Mouse (Mus musculus) MEL (cell line): ENCODE results near the gene Sept6. TPM values are rescaled to one million over a fixed set of nuclear protein-coding genes. Genes with fewer than 3 reads are reported as not detected.

Experiments used
- DNase-seq: peaks from one replicate; pipeline ENCODE4 v3.0.0; 2011; ENCODE audit warnings: low read depth, low spot score
- H3K27ac ChIP-seq: 2 replicates; pipeline ENCODE4 v1.5.1; 2012; ENCODE audit warnings: low read depth, mild to moderate bottlenecking, control low read depth, low read length, moderate library complexity; ENCODE audit not compliant: control insufficient read depth
- H3K27me3 ChIP-seq, 2 experiments: fragments of 150-350 bp in 1 of 2; sonication (generic) in 1 of 2; 2 replicates each; pipeline ENCODE4 v1.6.1; 2012; ENCODE audit warnings: low read length in 2 of 2, mild to moderate bottlenecking in 2 of 2, improper control_type of control experiment in 1 of 2, moderate library complexity in 1 of 2; ENCODE audit not compliant: insufficient read depth in 2 of 2, control insufficient read depth in 1 of 2
- H3K36me3 ChIP-seq, 2 experiments: 2 replicates each; pipeline ENCODE4 v1.6.1; 2012 to 2014; ENCODE audit warnings: low read length in 2 of 2, improper control_type of control experiment in 1 of 2, inconsistent platforms in 1 of 2, mild to moderate bottlenecking in 1 of 2; ENCODE audit not compliant: insufficient read depth in 2 of 2, control insufficient read depth in 1 of 2
- H3K4me1 ChIP-seq, 2 experiments: fragments of 150-350 bp in 1 of 2; sonication (generic) in 1 of 2; 2 replicates each; pipeline ENCODE4 v1.6.1; 2012; ENCODE audit warnings: low read length in 2 of 2, improper control_type of control experiment in 1 of 2, mild to moderate bottlenecking in 1 of 2; ENCODE audit not compliant: insufficient read depth in 2 of 2, control insufficient read depth in 1 of 2
- H3K4me3 ChIP-seq, 2 experiments: fragments of 150-350 bp in 1 of 2; sonication (generic) in 1 of 2; 2 replicates each; pipeline ENCODE4 v1.5.1; 2012; ENCODE audit warnings: low read depth in 2 of 2, low read length in 2 of 2, mild to moderate bottlenecking in 2 of 2, moderate library complexity in 2 of 2, control low read depth in 1 of 2, improper control_type of control experiment in 1 of 2; ENCODE audit not compliant: control insufficient read depth in 1 of 2, insufficient read depth in 1 of 2
- H3K79me2 ChIP-seq: 2 replicates; pipeline ENCODE4 v1.6.1; 2012; ENCODE audit warnings: mild to moderate bottlenecking, low read length, moderate library complexity; ENCODE audit not compliant: control insufficient read depth, poor library complexity, insufficient read depth
- H3K9ac ChIP-seq: 2 replicates; pipeline ENCODE4 v1.6.1; 2012; ENCODE audit warnings: low read depth, mild to moderate bottlenecking, control low read depth, low read length, moderate library complexity; ENCODE audit not compliant: control insufficient read depth, poor library complexity, severe bottlenecking
- H3K9me3 ChIP-seq: fragments of 150-350 bp; sonication (generic); replicated peaks from 2 replicates; pipeline ENCODE4 v1.6.1; 2012; ENCODE audit warnings: mild to moderate bottlenecking, low read length, improper control_type of control experiment, moderate library complexity; ENCODE audit not compliant: insufficient read depth
- BHLHE40 ChIP-seq: IDR thresholded peaks from 2 replicates; pipeline ENCODE4 v1.6.1; 2012; ENCODE audit warnings: low read depth, mild to moderate bottlenecking, inconsistent platforms, low read length, improper control_type of control experiment, borderline replicate concordance
- CHD2 ChIP-seq: IDR thresholded peaks from 2 replicates; pipeline ENCODE4 v1.6.1; 2011; ENCODE audit warnings: low read length, improper control_type of control experiment
- CTCF ChIP-seq, 3 experiments: IDR thresholded peaks in 2 of 3; conservative IDR thresholded peaks in 1 of 3; 2 replicates each; pipeline ENCODE4 v1.5.1; 2011 to 2012; ENCODE audit warnings: low read length in 3 of 3, low read depth in 2 of 3, mild to moderate bottlenecking in 2 of 3, improper control_type of control experiment in 1 of 3, inconsistent platforms in 1 of 3, mixed read lengths in 1 of 3, moderate library complexity in 1 of 3; ENCODE audit not compliant: control insufficient read depth in 1 of 3, insufficient read depth in 1 of 3, poor library complexity in 1 of 3, severe bottlenecking in 1 of 3
- GABPA ChIP-seq: IDR thresholded peaks from 2 replicates; pipeline ENCODE4 v1.6.1; 2012; ENCODE audit warnings: low read depth, mild to moderate bottlenecking, inconsistent platforms, low read length, improper control_type of control experiment, moderate library complexity
- GATA1 ChIP-seq: IDR thresholded peaks from 2 replicates; pipeline ENCODE4 v1.6.1; 2011; ENCODE audit warnings: low read depth, low read length, improper control_type of control experiment
- JUND ChIP-seq: IDR thresholded peaks from 2 replicates; pipeline ENCODE4 v1.6.1; 2011; ENCODE audit warnings: low read depth, mild to moderate bottlenecking, improper control_type of control experiment, low read length
- MAX ChIP-seq: IDR thresholded peaks from 2 replicates; pipeline ENCODE4 v1.6.1; 2011; ENCODE audit warnings: low read length, improper control_type of control experiment
- MXI1 ChIP-seq: IDR thresholded peaks from 2 replicates; pipeline ENCODE4 v1.6.1; 2011; ENCODE audit warnings: mild to moderate bottlenecking, low read depth, low read length, improper control_type of control experiment
- MYC ChIP-seq: IDR thresholded peaks from 2 replicates; pipeline ENCODE4 v1.6.1; 2011; ENCODE audit warnings: low read depth, mild to moderate bottlenecking, low read length, improper control_type of control experiment, moderate library complexity
- NELFE ChIP-seq: IDR thresholded peaks from 2 replicates; pipeline ENCODE4 v1.6.1; 2011; ENCODE audit warnings: low read depth, low read length, improper control_type of control experiment
- NRF1 ChIP-seq: IDR thresholded peaks from 2 replicates; pipeline ENCODE4 v1.6.1; 2014; ENCODE audit warnings: low read depth, mild to moderate bottlenecking, inconsistent platforms, low read length, improper control_type of control experiment, moderate library complexity; ENCODE audit not compliant: poor library complexity, insufficient read depth, severe bottlenecking
- POLR2A ChIP-seq, 2 experiments: IDR thresholded peaks; 2 replicates each; pipeline ENCODE4 v1.6.1; 2011 to 2012; ENCODE audit warnings: low read length in 2 of 2, mild to moderate bottlenecking in 2 of 2, control low read depth in 1 of 2, improper control_type of control experiment in 1 of 2, low read depth in 1 of 2, moderate library complexity in 1 of 2; ENCODE audit not compliant: control insufficient read depth in 1 of 2, insufficient read depth in 1 of 2, poor library complexity in 1 of 2
- POLR2AphosphoS5 ChIP-seq: IDR thresholded peaks from 2 replicates; pipeline ENCODE4 v1.6.1; 2012; ENCODE audit warnings: low read depth, borderline replicate concordance, mild to moderate bottlenecking, inconsistent platforms, low read length, moderate library complexity, mixed read lengths
- RAD21 ChIP-seq: IDR thresholded peaks from 2 replicates; pipeline ENCODE4 v1.6.1; 2011; ENCODE audit warnings: mild to moderate bottlenecking, low read depth, low read length, improper control_type of control experiment
- RCOR1 ChIP-seq: IDR thresholded peaks from 2 replicates; pipeline ENCODE4 v1.6.1; 2012; ENCODE audit warnings: low read depth, mild to moderate bottlenecking, inconsistent platforms, low read length, improper control_type of control experiment
- SIN3A ChIP-seq: IDR thresholded peaks from 2 replicates; pipeline ENCODE4 v1.6.1; 2012; ENCODE audit warnings: low read length, improper control_type of control experiment, inconsistent platforms
- SMC3 ChIP-seq: IDR thresholded peaks from 2 replicates; pipeline ENCODE4 v1.6.1; 2011; ENCODE audit warnings: low read depth, low read length, improper control_type of control experiment
- TAL1 ChIP-seq: IDR thresholded peaks from 2 replicates; pipeline ENCODE4 v1.6.1; 2012; ENCODE audit warnings: mild to moderate bottlenecking, inconsistent platforms, low read length, moderate library complexity, mixed read lengths
- TCF12 ChIP-seq: IDR thresholded peaks from 2 replicates; pipeline ENCODE4 v1.6.1; 2014; ENCODE audit warnings: low read depth, mild to moderate bottlenecking, inconsistent platforms, low read length, improper control_type of control experiment, moderate library complexity
- USF1 ChIP-seq: IDR thresholded peaks from 2 replicates; pipeline ENCODE4 v1.6.1; 2014; ENCODE audit warnings: low read depth, mild to moderate bottlenecking, inconsistent platforms, low read length, improper control_type of control experiment, moderate library complexity
- USF2 ChIP-seq, 2 experiments: IDR thresholded peaks; 2 replicates each; pipeline ENCODE4 v1.6.1; 2011 to 2012; ENCODE audit warnings: improper control_type of control experiment in 2 of 2, low read length in 2 of 2, borderline replicate concordance in 1 of 2, inconsistent platforms in 1 of 2, low read depth in 1 of 2, mild to moderate bottlenecking in 1 of 2; ENCODE audit not compliant: insufficient read depth in 1 of 2
- ZKSCAN1 ChIP-seq: IDR thresholded peaks from 2 replicates; pipeline ENCODE4 v1.6.1; 2012; ENCODE audit warnings: low read depth, mild to moderate bottlenecking, inconsistent platforms, low read length, improper control_type of control experiment, moderate library complexity
- ZNF384 ChIP-seq: IDR thresholded peaks from 2 replicates; pipeline ENCODE4 v1.6.1; 2012; ENCODE audit warnings: low read depth, mild to moderate bottlenecking, inconsistent platforms, low read length, improper control_type of control experiment
- polyA plus RNA-seq, 2 experiments: library from polyadenylated mRNA; stranded (reverse) in 1 of 2; unstranded in 1 of 2; fragments of >175 nt in 1 of 2; fragments of >200 nt in 1 of 2; gene quantifications; 2 replicates each; pipeline versions ENCODE4 v1.2.1 to v1.2.4; 2012; ENCODE audit warnings: low replicate concordance in 2 of 2, low read depth in 1 of 2; ENCODE audit not compliant: insufficient read length in 2 of 2, insufficient read depth in 1 of 2, missing spikeins in 1 of 2
- total RNA-seq: library from RNA; depleted of rRNA; stranded (reverse); fragments of 300-350 nt; gene quantifications from 2 replicates; pipeline ENCODE4 v1.2.3, GENCODE M21; 2012

Sept6 gene
- total and polyA plus RNA-seq, 3 experiments, result 16.5 to 37.8 TPM; not detected in 1

DNA sequence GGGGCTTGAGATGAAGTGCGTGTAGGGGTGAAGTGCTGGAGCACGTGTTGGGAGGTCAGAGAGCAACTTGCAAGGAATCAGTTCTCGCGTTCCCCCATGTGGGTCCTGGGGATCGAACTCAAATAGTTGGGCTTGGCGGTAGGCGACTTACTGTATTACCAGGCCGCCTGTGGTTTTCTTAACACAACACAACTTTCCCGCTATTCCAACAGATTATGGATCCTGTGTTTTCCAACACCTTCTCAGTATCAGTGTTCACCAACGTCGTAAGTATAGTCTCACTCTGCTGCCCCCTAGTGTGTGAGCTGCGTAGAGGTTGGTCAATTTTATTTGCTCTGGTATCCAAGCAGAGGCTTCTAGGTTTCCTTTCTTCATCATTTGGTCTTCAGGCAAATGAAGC is 80.3 kb downstream of the Sept6 start:
- Histone ChIP-seq H3K27me3 (no peaks in the 10 kb centered on the region), H3K79me2 (no peaks in the 10 kb centered on the region), H3K4me1 (no peaks in the 10 kb centered on the region; a peak in 1 of 4 replicates), H3K27ac (no peak overlapping the region), H3K4me3 (no peak overlapping the region), H3K9me3 (no peaks in the 10 kb centered on the region), H3K36me3 (no peaks in the 10 kb centered on the region), H3K9ac (no peak overlapping the region)
- peak; percentile 63 for DNase-seq
- TF ChIP-seq CTCF (IDR thresholded peaks at IDR 0.05 in 2 of 3, conservative IDR thresholded peaks at IDR 0.05 in 1 of 3; ENCODE audit: control insufficient read depth in 1 of 3, insufficient read depth in 1 of 3, low read depth in 2 of 3, low read length in 3 of 3, poor library complexity in 1 of 3, severe bottlenecking in 1 of 3) (peak; percentile 48 to 66 (median 57)), MXI1 (no peak), RAD21 (peak; percentile 26), SMC3 (peak; percentile 50), MYC (no peak), GABPA (no peak), TAL1 (no peak)

DNA sequence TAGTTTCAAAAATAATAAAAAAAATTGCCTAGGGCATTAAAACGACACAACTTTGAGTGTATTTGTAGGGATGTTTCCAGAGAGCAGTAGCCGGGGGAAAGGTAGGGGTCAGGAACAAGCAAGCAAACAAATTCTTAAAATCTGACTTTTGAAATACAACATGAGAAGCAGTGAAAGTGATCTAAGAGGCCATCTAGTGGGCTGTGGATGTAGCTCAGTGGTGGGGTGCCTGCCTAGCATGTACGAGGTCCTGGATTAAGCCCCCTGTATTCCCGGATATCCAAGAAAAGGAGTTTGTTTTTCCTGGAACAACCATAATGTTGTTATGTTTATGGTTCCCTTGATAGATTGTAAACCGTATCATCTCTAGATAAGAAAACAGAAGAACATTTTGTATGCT is 85.1 kb downstream of the Sept6 start:
- Histone ChIP-seq H3K9me3 (no peaks in the 10 kb centered on the region), H3K4me3 (peak overlapping the region in 1 of 2 experiments; percentile 42; a peak in 2 of 4 replicates), H3K9ac (peak overlapping the region; percentile 55; the same call in 1 of the 2 replicates)
- DNase-seq, result peak; percentile 56
- no peak for TF ChIP-seq NELFE
- TF ChIP-seq POLR2AphosphoS5, result no peak
- no peak for TF ChIP-seq BHLHE40
- no peak for TF ChIP-seq GATA1
- peak; percentile 24 to 53 (median 32); a peak in 3 of 6 replicates for TF ChIP-seq CTCF (IDR thresholded peaks at IDR 0.05 in 2 of 3, conservative IDR thresholded peaks at IDR 0.05 in 1 of 3; ENCODE audit: control insufficient read depth in 1 of 3, insufficient read depth in 1 of 3, low read depth in 2 of 3, low read length in 3 of 3, poor library complexity in 1 of 3, severe bottlenecking in 1 of 3)
- peak; percentile 39 for TF ChIP-seq RAD21
- peak; percentile 45 for TF ChIP-seq SMC3
- TF ChIP-seq, all 39 proteins: peak for 3
- Histone ChIP-seq H3K4me1 (peaks cover 0 to 3% of the 10 kb centered on the region in 2 experiments; a peak in 2 of 4 replicates), H3K27ac (no peak overlapping the region), H3K79me2 (peaks cover 15% of the 10 kb centered on the region), H3K27me3 (no peaks in the 10 kb centered on the region), H3K36me3 (peaks cover 0 to 7% of the 10 kb centered on the region in 2 experiments; a peak in 2 of 4 replicates)

DNA sequence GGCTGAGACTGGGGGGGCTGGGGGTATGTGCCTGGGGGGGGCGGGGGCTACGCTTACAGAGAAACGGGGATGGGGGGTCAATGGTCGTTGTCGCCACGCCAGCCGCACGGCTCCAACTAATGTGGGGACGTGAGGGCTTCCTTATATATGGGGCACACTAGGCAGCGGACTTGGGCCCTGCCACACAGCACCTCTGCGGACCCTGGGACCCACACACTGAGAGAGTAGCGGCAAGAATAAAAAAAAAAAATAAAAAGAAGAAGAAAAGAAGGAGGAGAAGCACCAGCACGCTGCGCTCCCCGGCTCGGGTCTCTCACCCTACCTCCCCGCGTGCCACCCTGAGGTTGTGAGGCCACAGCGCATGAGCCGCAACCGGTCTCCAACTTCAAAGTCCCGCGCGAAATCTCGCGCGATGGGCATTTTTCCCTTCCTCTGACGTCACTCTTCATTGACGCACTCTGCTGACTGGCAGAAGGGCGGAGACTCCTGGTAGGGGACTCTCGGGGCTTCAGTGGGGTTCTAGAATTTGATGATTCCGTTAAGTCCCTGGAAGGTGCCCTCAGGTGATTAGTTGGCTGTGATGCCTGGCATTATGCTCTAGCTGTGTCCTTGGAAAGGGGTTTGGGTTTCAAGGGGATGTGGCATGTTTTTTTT is 88.4 kb downstream of the Sept6 start:
- H3K4me1 ChIP-seq, result peaks cover 3% of the 10 kb centered on the region in 2 experiments; a peak in 3 of 4 replicates
- peak overlapping the region; percentile 100 for H3K9ac ChIP-seq
- H3K36me3 ChIP-seq, result peaks cover 0 to 16% of the 10 kb centered on the region in 2 experiments; a peak in 2 of 4 replicates
- no peaks in the 10 kb centered on the region for H3K27me3 ChIP-seq
- H3K79me2 ChIP-seq, result peaks cover 31% of the 10 kb centered on the region
- DNase-seq, result peak; percentile 92
- H3K27ac ChIP-seq, result peak overlapping the region; percentile 87
- no peaks in the 10 kb centered on the region for H3K9me3 ChIP-seq
- H3K4me3 ChIP-seq, result peak overlapping the region; percentile 78 to 87
- TF ChIP-seq POLR2AphosphoS5 (no peak), RCOR1 (no peak), GATA1 (no peak), POLR2A (IDR thresholded peaks at IDR 0.05; ENCODE audit: control insufficient read depth in 1 of 2, insufficient read depth in 1 of 2, low read depth in 1 of 2, low read length in 2 of 2, poor library complexity in 1 of 2) (peak; percentile 80 to 97), ZNF384 (no peak; the same call in 1 of the 2 replicates), TCF12 (peak; percentile 66), JUND (no peak), BHLHE40 (no peak), NRF1 (peak; percentile 78), MAX (peak; percentile 83), CHD2 (peak; percentile 97), USF1 (no peak), MXI1 (peak; percentile 68), NELFE (peak; percentile 95), SIN3A (peak; percentile 55), ZKSCAN1 (no peak), USF2 (IDR thresholded peaks at IDR 0.05; ENCODE audit: borderline replicate concordance in 1 of 2, insufficient read depth in 1 of 2, low read depth in 1 of 2, low read length in 2 of 2) (no peak)
